Mouse (Mus musculus) kidney, postnatal 0 days (tissue): ENCODE data around the gene Itga1. TPM values are rescaled to one million over a fixed set of nuclear protein-coding genes. Genes with fewer than 3 reads are reported as not detected.
A peak's percentile ranks its signal among the peaks of the same experiment; 100 is the strongest.

Experiments
- ATAC-seq: fragments of 200-750 bp; cut with Nextera tagmentation; replicated peaks from 2 replicates; pipeline ENCODE4 v1.8.0; 2017; ENCODE audit warnings: low read depth, moderate number of reproducible peaks, moderate TSS enrichment, moderate library complexity; ENCODE audit not compliant: low FRiP score
- DNase-seq: peaks from one replicate; pipeline ENCODE4 v3.0.0-alpha.2; 2016; ENCODE audit warnings: low spot score
- H3K27ac ChIP-seq: fragments of 300-500 bp; sonication (generic); 2 replicates; pipeline ENCODE4 v1.5.1; 2014; ENCODE audit warnings: mild to moderate bottlenecking
- H3K27me3 ChIP-seq: fragments of 300-500 bp; sonication (generic); 2 replicates; pipeline ENCODE4 v1.6.1; 2014; ENCODE audit warnings: low read length, mixed read lengths; ENCODE audit not compliant: insufficient read depth
- H3K36me3 ChIP-seq: fragments of 300-500 bp; sonication (generic); 2 replicates; pipeline ENCODE4 v1.6.1; 2014; ENCODE audit warnings: low read length, mixed read lengths; ENCODE audit not compliant: insufficient read depth
- H3K4me1 ChIP-seq: fragments of 300-500 bp; sonication (generic); replicated peaks from 2 replicates; pipeline ENCODE4 v1.6.1; 2014; ENCODE audit warnings: antibody characterized with exemption, low read length, mixed read lengths; ENCODE audit not compliant: insufficient read depth
- H3K4me2 ChIP-seq: fragments of 300-500 bp; sonication (generic); 2 replicates; pipeline ENCODE4 v1.6.1; 2014; ENCODE audit warnings: mild to moderate bottlenecking, low read length, moderate library complexity, mixed read lengths
- H3K4me3 ChIP-seq: fragments of 300-500 bp; sonication (generic); replicated peaks from 2 replicates; pipeline ENCODE4 v1.5.1; 2014; ENCODE audit warnings: low read depth, low read length
- H3K9ac ChIP-seq: fragments of 300-500 bp; sonication (generic); 2 replicates; pipeline ENCODE4 v1.6.1; 2014; ENCODE audit warnings: low read depth, low read length
- H3K9me3 ChIP-seq: fragments of 300-500 bp; sonication (generic); replicated peaks from 2 replicates; pipeline ENCODE4 v1.6.1; 2016; ENCODE audit warnings: low read length, inconsistent platforms, mixed read lengths
- CTCF ChIP-seq: IDR thresholded peaks from 2 replicates; pipeline ENCODE4 v1.5.1; 2016; ENCODE audit warnings: antibody characterized with exemption, low read depth, mild to moderate bottlenecking, moderate library complexity
- WGBS: fragments of 180-500 bp; shearing (Covaris S2); extraction: QIAGEN DNeasy Blood & Tissue Kit; methylation state at CpG from one replicate; pipeline ENCODE4 v1.1.7; 2014; 5-methylcytosine and 5-hydroxymethylcytosine counted together
- polyA plus RNA-seq: library from polyadenylated mRNA; unstranded; fragments of >200 nt; fragmentation: Nextera tagmentation; extraction: Ambion mirVana; gene quantifications from 2 replicates; pipeline ENCODE4 v1.2.1, GENCODE M21; 2015

Itga1 gene
- polyA plus RNA-seq, 1 experiment from 2014 or later = 27.1 TPM

DNA sequence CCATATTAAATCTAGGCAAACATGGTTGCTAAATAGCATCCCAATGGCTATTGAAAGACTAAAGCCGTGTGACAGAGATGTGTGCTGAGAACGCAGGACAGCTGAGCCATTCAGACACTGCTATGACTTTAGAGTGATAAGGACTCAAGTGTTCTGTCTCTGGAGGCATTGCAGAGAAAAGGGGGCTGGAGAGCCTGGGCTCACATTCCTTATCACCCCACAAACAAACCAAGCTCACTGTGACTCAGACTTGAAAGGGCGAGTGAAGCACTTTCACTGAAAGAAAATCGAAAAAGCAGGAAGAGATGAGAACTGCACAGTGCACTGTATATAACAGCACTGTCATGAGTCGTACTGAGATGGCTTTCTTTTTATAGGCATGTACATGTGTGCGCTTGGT, 96.4 kb downstream of the Itga1 start:
- Histone ChIP-seq H3K27me3 (no peaks in the 10 kb centered on the region), H3K9ac (no peak overlapping the region), H3K27ac (no peak overlapping the region), H3K4me2 (no peak overlapping the region), H3K4me1 (0 out of 2 replicates have a peak, but pooled peaks cover 4% of the 10 kb centered on the region), H3K36me3 (peaks cover 7% of the 10 kb centered on the region; the same call in 1 of the 2 replicates), H3K9me3 (no peaks in the 10 kb centered on the region), H3K4me3 (no peak overlapping the region)
- TF ChIP-seq CTCF = no peak
- ATAC-seq (no peak), DNase-seq (no peak)
- WGBS = 79% methylated on average over 6 of the region's 6 CpGs

DNA sequence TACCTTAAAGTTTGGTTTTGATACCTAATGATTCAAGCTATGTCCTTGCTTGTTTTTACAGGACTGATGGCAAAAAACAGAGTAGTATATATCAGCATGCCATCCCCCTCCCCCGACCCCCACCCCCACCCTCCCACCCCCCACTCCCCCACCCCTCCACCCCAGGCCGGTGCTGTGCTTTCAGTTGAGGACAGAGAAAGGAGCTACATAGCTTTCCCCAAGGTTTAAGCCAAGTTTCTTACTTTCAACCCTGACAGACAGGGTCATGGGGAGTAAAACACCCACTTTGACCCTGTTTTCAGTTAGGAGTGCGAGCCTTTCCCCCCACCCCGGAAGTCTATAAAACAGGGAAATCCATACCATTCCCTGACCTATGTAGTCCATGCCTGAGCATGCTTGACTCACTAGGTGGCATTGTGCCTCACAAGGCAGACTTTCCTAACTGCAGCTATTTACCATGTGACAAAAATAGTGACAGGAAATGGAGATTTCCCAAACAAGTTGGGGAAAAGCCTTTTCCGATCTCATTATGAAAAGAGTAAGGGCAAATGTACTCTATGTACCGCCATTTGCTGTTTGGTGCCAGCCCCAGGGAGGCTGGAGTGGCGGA, 98.2 kb downstream of the Itga1 start:
- H3K4me3 ChIP-seq = no peak overlapping the region
- DNase-seq (peak; percentile 49), ATAC-seq (no peak; the same call in 1 of the 2 replicates)
- H3K4me1 ChIP-seq = 0 out of 2 replicates have a peak, but pooled peaks cover 4% of the 10 kb centered on the region
- H3K4me2 ChIP-seq = peak overlapping the region; percentile 18; the same call in 1 of the 2 replicates
- no peaks in the 10 kb centered on the region for H3K36me3 ChIP-seq
- no peaks in the 10 kb centered on the region for H3K27me3 ChIP-seq
- 18% methylated on average over 7 of the region's 7 CpGs for WGBS
- no peak overlapping the region for H3K9ac ChIP-seq
- peak; percentile 68 for TF ChIP-seq CTCF
- no peaks in the 10 kb centered on the region for H3K9me3 ChIP-seq
- H3K27ac ChIP-seq = 0 out of 2 replicates have a peak overlapping the region, but pooled peaks have one; percentile 31

DNA sequence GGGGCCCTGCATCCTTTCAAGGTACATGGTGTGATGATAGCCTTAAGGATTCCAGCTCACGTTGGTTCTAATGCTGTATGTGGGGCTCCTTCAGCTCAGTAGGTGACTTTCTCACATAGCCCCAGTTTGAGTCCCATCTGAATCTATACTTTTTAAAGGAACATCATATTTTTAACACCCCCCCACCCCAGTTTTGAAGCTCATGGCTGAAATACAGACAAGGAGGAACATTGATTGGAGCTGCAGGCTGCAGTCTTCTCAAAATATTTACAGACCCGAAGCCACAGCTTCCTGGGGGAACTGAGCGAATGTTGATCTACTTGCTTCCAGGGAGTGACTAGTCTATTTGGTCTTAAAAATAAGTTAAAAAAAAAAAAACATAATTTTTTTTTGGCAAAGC, 98.9 kb downstream of the Itga1 start:
- Histone ChIP-seq H3K9me3 (no peaks in the 10 kb centered on the region), H3K4me1 (0 out of 2 replicates have a peak, but pooled peaks cover 4% of the 10 kb centered on the region), H3K4me3 (no peak overlapping the region), H3K36me3 (no peaks in the 10 kb centered on the region), H3K27me3 (no peaks in the 10 kb centered on the region), H3K9ac (no peak overlapping the region), H3K27ac (no peak overlapping the region), H3K4me2 (no peak overlapping the region)
- 78% methylated on average over 3 of the region's 3 CpGs for WGBS
- ATAC-seq (no peak), DNase-seq (no peak)
- no peak for TF ChIP-seq CTCF

DNA sequence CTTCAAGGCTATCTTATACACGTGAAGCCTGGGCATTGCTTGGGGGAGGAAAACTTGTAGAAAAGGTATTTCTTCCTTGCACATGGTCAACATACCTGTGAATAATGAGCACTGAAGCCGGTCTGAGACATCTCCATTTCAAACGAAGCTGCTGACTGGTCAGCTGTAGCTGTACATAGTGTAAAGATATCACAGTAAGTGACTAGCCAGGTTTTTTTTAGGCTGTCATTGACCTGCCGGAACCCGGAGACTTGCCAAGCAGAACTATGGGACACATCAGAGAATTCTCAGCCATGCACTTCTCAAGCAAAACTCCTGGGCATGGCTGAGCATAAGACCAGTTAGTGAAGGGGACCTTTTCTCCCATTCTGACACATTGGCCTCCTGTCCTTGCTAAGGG, 99.6 kb downstream of the Itga1 start:
- WGBS = 80% methylated on average over 5 of the region's 5 CpGs
- Histone ChIP-seq H3K4me1 (0 out of 2 replicates have a peak, but pooled peaks cover 4% of the 10 kb centered on the region), H3K27me3 (no peaks in the 10 kb centered on the region), H3K4me3 (no peak overlapping the region), H3K9me3 (no peaks in the 10 kb centered on the region), H3K4me2 (no peak overlapping the region), H3K36me3 (no peaks in the 10 kb centered on the region), H3K9ac (no peak overlapping the region), H3K27ac (no peak overlapping the region)
- ATAC-seq (no peak), DNase-seq (no peak)
- TF ChIP-seq CTCF = no peak

DNA sequence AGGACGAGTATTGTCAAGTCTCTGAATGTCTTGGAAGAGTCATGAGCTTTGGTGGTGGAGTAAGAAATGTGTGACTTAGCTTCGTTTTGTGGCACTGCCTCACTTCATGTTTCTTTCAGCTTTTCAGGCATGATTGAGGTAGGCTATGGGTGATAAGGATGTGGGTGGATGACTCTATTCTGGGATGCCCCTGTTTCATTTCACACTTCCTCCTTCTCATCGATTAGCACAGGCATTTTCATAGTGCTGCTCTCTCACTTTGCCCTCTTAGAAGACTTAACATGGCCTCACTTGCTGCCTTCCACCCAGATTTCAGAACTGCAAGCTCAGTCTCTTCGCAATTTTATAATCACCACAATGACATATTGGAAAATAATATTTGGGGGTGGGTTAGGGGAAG, 102.2 kb downstream of the Itga1 start:
- Histone ChIP-seq H3K4me2 (no peak overlapping the region), H3K9ac (no peak overlapping the region), H3K4me3 (no peak overlapping the region), H3K27me3 (no peaks in the 10 kb centered on the region), H3K27ac (no peak overlapping the region), H3K4me1 (0 out of 2 replicates have a peak, but pooled peaks cover 4% of the 10 kb centered on the region), H3K9me3 (no peaks in the 10 kb centered on the region), H3K36me3 (no peaks in the 10 kb centered on the region)
- no peak for DNase-seq
- no peak for TF ChIP-seq CTCF
- WGBS = 91% methylated on average over 4 of the region's 4 CpGs
- no peak for ATAC-seq

DNA sequence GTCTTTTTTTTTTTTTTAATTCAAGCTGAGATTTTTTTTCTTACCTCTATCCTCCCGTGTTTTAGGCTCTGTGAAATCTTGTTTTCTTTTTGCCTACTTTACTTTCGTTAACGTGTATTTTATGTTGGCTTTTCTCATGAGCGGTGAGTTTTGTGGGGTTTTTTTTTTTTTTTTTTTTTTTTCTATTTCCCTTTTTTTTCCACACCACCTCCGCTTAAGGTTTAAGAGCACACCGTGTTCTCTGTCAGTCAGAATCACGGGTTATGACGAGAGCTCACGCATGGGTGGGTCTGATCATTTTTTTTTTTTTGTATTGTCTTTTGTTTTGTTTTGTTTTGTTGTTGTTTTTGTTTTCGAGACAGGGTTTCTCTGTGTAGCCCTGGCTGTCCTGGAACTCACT, 103.7 kb downstream of the Itga1 start:
- 88% methylated on average over 10 of the region's 10 CpGs for WGBS
- no peak for TF ChIP-seq CTCF
- 0 out of 2 replicates have a peak, but pooled peaks cover 3% of the 10 kb centered on the region for H3K36me3 ChIP-seq
- H3K4me3 ChIP-seq = no peak overlapping the region
- no peaks in the 10 kb centered on the region for H3K27me3 ChIP-seq
- H3K4me1 ChIP-seq = no peaks in the 10 kb centered on the region
- no peak overlapping the region for H3K9ac ChIP-seq
- no peaks in the 10 kb centered on the region for H3K9me3 ChIP-seq
- DNase-seq = no peak
- H3K4me2 ChIP-seq = no peak overlapping the region
- no peak overlapping the region for H3K27ac ChIP-seq
- ATAC-seq = no peak
